ENCODE assay signal across 8 mouse cellular contexts in genomic region chr9:77911508-77912229, GRCm38 (mm10). TPM values are rescaled to one million over a fixed set of nuclear protein-coding genes. Genes with fewer than 3 reads are reported as not detected.
DNase-seq lines count a peak whose midpoint lies in the region; ATAC-seq and TF ChIP-seq lines count a peak whose summit lies in the region.

No protein-coding gene starts in this region.

- H3K36me3 ChIP-seq in heart, embryonic 11.5 days (ENCODE audit: control insufficient read depth, insufficient read depth, low read length), result no peaks in the 10 kb centered on the region
- no peaks in the 10 kb centered on the region for H3K36me3 ChIP-seq in E14TG2a.4 (ENCODE audit: insufficient read depth, low read length)
- no peaks in the 10 kb centered on the region for H3K36me3 ChIP-seq in forebrain, embryonic 16.5 days (ENCODE audit: control insufficient read depth, insufficient read depth)
- no peaks in the 10 kb centered on the region for H3K36me3 ChIP-seq in liver, embryonic 16.5 days (ENCODE audit: control insufficient read depth, insufficient read depth)
- H3K36me3 ChIP-seq in stomach, embryonic 16.5 days (ENCODE audit: control insufficient read depth, insufficient read depth, low read length), result no peaks in the 10 kb centered on the region

- intact Hi-C loops in heart, postnatal 10 days (cut with DNase I), result loop anchor here (2.0 kb wide), 1 partner anchor 95 kb away; no protein-coding TSS in a partner anchor

- peaks cover 10% of the 10 kb centered on the region for H3K4me1 ChIP-seq in heart, embryonic 11.5 days (ENCODE audit: control insufficient read depth, insufficient read depth, low read length)
- peaks cover 30% of the 10 kb centered on the region for H3K4me1 ChIP-seq in E14TG2a.4 (replicated peaks; ENCODE audit: low read depth, low read length)
- peaks cover 5% of the 10 kb centered on the region for H3K4me1 ChIP-seq in forebrain, embryonic 16.5 days (replicated peaks; ENCODE audit: control insufficient read depth, insufficient read depth, low read length)
- peaks cover 17% of the 10 kb centered on the region for H3K4me1 ChIP-seq in liver, embryonic 16.5 days (ENCODE audit: control insufficient read depth, low read depth, low read length)
- peaks cover 16% of the 10 kb centered on the region for H3K4me1 ChIP-seq in stomach, embryonic 16.5 days (ENCODE audit: control insufficient read depth, insufficient read depth, low read length)

- H3K4me3 ChIP-seq in heart, embryonic 11.5 days (ENCODE audit: low read depth, low read length), result peak overlapping the region; percentile 75
- H3K4me3 ChIP-seq in E14TG2a.4 (replicated peaks; ENCODE audit: low read length), result peak overlapping the region; percentile 84
- H3K4me3 ChIP-seq in forebrain, embryonic 16.5 days (replicated peaks; ENCODE audit: low read length), result no peak overlapping the region
- peak overlapping the region; percentile 71 for H3K4me3 ChIP-seq in liver, embryonic 16.5 days (ENCODE audit: low read depth, low read length)
- peak overlapping the region; percentile 76 for H3K4me3 ChIP-seq in stomach, embryonic 16.5 days (replicated peaks; ENCODE audit: low read length)

- H3K4me2 ChIP-seq in heart, embryonic 11.5 days, result peak overlapping the region; percentile 65
- H3K4me2 ChIP-seq in forebrain, embryonic 16.5 days (ENCODE audit: low read length), result peak overlapping the region; percentile 54
- peak overlapping the region; percentile 81 for H3K4me2 ChIP-seq in liver, embryonic 16.5 days (ENCODE audit: low read depth, low read length)
- peak overlapping the region; percentile 65 for H3K4me2 ChIP-seq in stomach, embryonic 16.5 days (ENCODE audit: low read depth, low read length)

- TF ChIP-seq CTCF in E14TG2a.4 (conservative IDR thresholded peaks at IDR 0.05; ENCODE audit: low read length), result no peak

- DNase-seq in heart, postnatal 10 days, result no peak
- DNase-seq in gastrocnemius, postnatal 4 days (ENCODE audit: low spot score in 2 of 2), result no peak
- no peak for DNase-seq in gastrocnemius, adult 8-10 months (ENCODE audit: low spot score in 2 of 2)

- peak overlapping the region; percentile 84 for H3K9ac ChIP-seq in heart, embryonic 11.5 days (ENCODE audit: low read depth, low read length)
- no peak overlapping the region for H3K9ac ChIP-seq in forebrain, embryonic 16.5 days (replicated peaks; ENCODE audit: low read depth, low read length)
- H3K9ac ChIP-seq in liver, embryonic 16.5 days (ENCODE audit: low read depth, low read length), result no peak overlapping the region; the same call in 1 of the 2 replicates
- H3K9ac ChIP-seq in stomach, embryonic 16.5 days (ENCODE audit: low read length), result no peak overlapping the region

- no peaks in the 10 kb centered on the region for H3K27me3 ChIP-seq in heart, embryonic 11.5 days (ENCODE audit: control insufficient read depth, insufficient read depth, low read length)
- H3K27me3 ChIP-seq in E14TG2a.4 (ENCODE audit: insufficient read depth, low read length), result peaks cover 16% of the 10 kb centered on the region
- no peaks in the 10 kb centered on the region for H3K27me3 ChIP-seq in forebrain, embryonic 16.5 days (replicated peaks; ENCODE audit: control insufficient read depth, insufficient read depth, low read length)
- H3K27me3 ChIP-seq in liver, embryonic 16.5 days (ENCODE audit: control insufficient read depth, insufficient read depth, low read depth, low read length), result no peaks in the 10 kb centered on the region
- H3K27me3 ChIP-seq in stomach, embryonic 16.5 days (ENCODE audit: control insufficient read depth, insufficient read depth, low read length), result no peaks in the 10 kb centered on the region

- 46% methylated on average over 7 of the region's 7 CpGs for WGBS in heart, embryonic 11.5 days (ENCODE audit: insufficient replicate concordance)
- 47% methylated on average over 7 of the region's 7 CpGs for WGBS in forebrain, embryonic 16.5 days
- 22% methylated on average over 7 of the region's 7 CpGs for WGBS in liver, embryonic 16.5 days (ENCODE audit: insufficient replicate concordance)
- WGBS in stomach, embryonic 16.5 days, result 27% methylated on average over 7 of the region's 7 CpGs

- no peaks in the 10 kb centered on the region for H3K9me3 ChIP-seq in heart, embryonic 11.5 days (replicated peaks; ENCODE audit: control insufficient read depth, low read length)
- H3K9me3 ChIP-seq in E14TG2a.4 (ENCODE audit: low read length), result 0 out of 2 replicates have a peak, but pooled peaks cover 6% of the 10 kb centered on the region
- no peaks in the 10 kb centered on the region for H3K9me3 ChIP-seq in forebrain, embryonic 16.5 days (ENCODE audit: control insufficient read depth, low read length)
- H3K9me3 ChIP-seq in liver, embryonic 16.5 days (replicated peaks; ENCODE audit: control insufficient read depth, low read length), result no peaks in the 10 kb centered on the region
- H3K9me3 ChIP-seq in stomach, embryonic 16.5 days (replicated peaks; ENCODE audit: control insufficient read depth, low read length), result 0 out of 2 replicates have a peak, but pooled peaks cover 3% of the 10 kb centered on the region

- ATAC-seq in heart, embryonic 11.5 days (replicated peaks; ENCODE audit: insufficient number of reproducible peaks, low FRiP score, low TSS enrichment), result no peak
- ATAC-seq in forebrain, embryonic 16.5 days, result no peak
- ATAC-seq in liver, embryonic 16.5 days (ENCODE audit: low read depth), result no peak
- ATAC-seq in stomach, embryonic 16.5 days (ENCODE audit: insufficient read depth, low FRiP score), result no peak

- H3K27ac ChIP-seq in heart, embryonic 11.5 days (ENCODE audit: low read depth, low read length), result peak overlapping the region; percentile 89
- H3K27ac ChIP-seq in forebrain, embryonic 16.5 days (ENCODE audit: low read length), result 0 out of 2 replicates have a peak overlapping the region, but pooled peaks have one; percentile 0
- H3K27ac ChIP-seq in liver, embryonic 16.5 days (ENCODE audit: low read length), result peak overlapping the region; percentile 87
- H3K27ac ChIP-seq in stomach, embryonic 16.5 days (ENCODE audit: low read length), result peak overlapping the region; percentile 97

RNA-seq across cellular contexts. Expression of gene Elovl5, which starts 5.5 kb away (rescaled TPM):
- polyA plus RNA-seq in heart, embryonic 11.5 days (2014; fragmentation: Nextera tagmentation; extraction: Ambion mirVana), result 91.2 and 102 TPM in 2 replicates
- 10 to 100 TPM; 53.9 to 56.7 TPM for total RNA-seq in heart, postnatal 10 days (2021)
- polyA plus RNA-seq in forebrain, embryonic 16.5 days (2015; fragmentation: Nextera tagmentation; extraction: Ambion mirVana), result 70.7 and 78.9 TPM in 2 replicates
- polyA plus RNA-seq in liver, embryonic 16.5 days (2015; fragmentation: Nextera tagmentation; extraction: Ambion mirVana), result 19.1 and 19.2 TPM in 2 replicates
- polyA plus RNA-seq in stomach, embryonic 16.5 days (2015; fragmentation: Nextera tagmentation; extraction: Ambion mirVana), result 66.8 and 67.6 TPM in 2 replicates
- total RNA-seq in gastrocnemius, postnatal 4 days (2021), result 10 to 100 TPM; 32.3 to 37.0 TPM
- total RNA-seq in gastrocnemius, adult 8-10 months (2022), result 1 to 10 TPM; 5.3 to 6.6 (median 5.7) TPM

Comparison
In these comparisons a context has a peak if more than half of its experiments do, and no peak if none do; other contexts are left out.
1. H3K27ac ChIP-seq: peak in every context shown above with its lines; median percentile 97 in stomach, embryonic 16.5 days; 89 in heart, embryonic 11.5 days; 87 in liver, embryonic 16.5 days; 0 in forebrain, embryonic 16.5 days.